Mouse (Mus musculus): Measurements from ENCODE around the gene Nmbr. TPM values are rescaled to one million over a fixed set of nuclear protein-coding genes. Genes with fewer than 3 reads are reported as not detected.
A peak's percentile ranks its signal among the peaks of the same experiment; 100 is the strongest.

The Nmbr gene
- total RNA-seq (2021): not detected
- long read RNA-seq, experiment 1: 0 reads
- long read RNA-seq, experiment 2: 0 reads

GRCm38 (mm10) chr10:14705072-14706066 lies at the start of gene Nmbr, which contains the start of gene Vta1:
TSS of gene Nmbr (plus strand) at chr10:14705591.
TSS of gene Vta1 (minus strand) at chr10:14705560.
- peak; percentile 99 to 100 for DNase-seq

DNA sequence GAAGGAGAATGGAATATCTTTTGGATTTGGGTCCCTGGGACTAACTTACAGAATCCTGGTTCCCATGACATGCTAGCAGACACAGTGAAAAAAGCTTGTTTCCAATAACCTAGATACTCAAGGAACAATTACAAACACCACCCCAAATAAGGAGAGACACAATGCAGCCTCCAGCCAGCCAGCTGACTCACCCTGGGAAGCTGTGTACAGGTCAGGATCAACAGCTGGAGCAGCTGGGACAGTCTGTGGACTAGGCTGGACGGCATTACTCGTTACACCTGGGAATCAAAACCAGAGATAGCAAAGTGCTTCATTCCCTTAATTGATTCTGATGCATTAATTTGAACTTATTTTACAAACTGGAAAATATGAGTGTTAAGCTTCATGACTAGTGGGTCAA lies 44.5 kb upstream of the Nmbr start:
- peak; percentile 23 to 35 for DNase-seq

GRCm38 (mm10) chr10:14666147-14666546 lies 39.2 kb upstream of the Nmbr start:
- DNase-seq: no peak

- DNase-seq: no peak
Measured at GRCm38 (mm10) chr10:14685663-14686062, 19.7 kb upstream of the Nmbr start.

GRCm38 (mm10) chr10:14688785-14689442 lies 16.5 kb upstream of the Nmbr start:
- no peak for DNase-seq

- DNase-seq: no peak
Measured at GRCm38 (mm10) chr10:14690349-14690748, 15.0 kb upstream of the Nmbr start.

DNA sequence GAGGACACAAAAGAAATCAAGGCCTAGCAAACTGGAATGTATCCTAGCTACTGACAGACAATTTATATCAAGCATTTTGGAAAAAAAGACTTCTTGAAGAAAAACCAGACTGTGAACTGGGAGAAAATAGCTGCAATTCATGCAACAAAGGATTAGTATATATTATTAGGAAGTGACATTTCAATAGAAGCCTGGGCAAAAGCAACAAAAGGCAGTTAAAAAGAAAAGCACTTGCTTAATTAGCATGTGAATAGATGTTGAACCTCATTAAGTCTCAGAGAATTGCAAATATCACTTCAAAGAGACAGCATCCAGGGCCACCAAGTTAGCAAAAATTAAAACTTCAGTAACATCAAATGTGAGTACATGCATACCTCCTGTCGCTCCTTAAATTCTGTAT lies 2.2 kb upstream of the Nmbr start:
- no peak for DNase-seq

DNA sequence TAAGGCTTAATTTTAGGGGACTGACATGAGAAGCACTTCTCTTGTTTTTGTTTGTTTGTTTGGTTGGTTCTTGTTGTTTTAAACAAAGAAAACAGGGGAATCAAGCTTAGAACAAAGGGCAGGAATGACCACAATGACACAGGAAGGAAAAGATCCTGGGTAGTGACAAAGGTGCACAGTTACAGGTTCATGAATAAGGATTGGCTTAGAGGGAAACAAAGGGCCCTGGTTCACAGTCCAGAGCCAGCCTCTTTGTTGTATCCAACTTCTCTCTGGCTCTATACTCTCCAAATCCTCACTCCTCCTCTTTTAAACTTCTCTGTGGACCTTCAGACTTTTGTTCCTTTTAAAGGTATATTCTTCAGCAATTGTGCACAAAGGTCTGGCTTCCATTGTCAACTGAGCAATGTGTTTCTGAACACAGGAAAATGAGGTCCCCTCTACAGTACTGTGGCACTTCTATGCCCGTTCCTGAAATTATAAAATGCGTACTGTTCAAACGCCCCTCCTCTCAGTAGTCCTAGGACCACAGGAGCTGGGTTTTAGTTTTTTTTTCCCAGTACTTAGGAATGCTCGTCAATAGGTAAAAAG lies 1.5 kb upstream of the Nmbr start:
- no peak for DNase-seq

GRCm38 (mm10) chr10:14718114-14718513 lies 12.7 kb downstream of the Nmbr start, which contains the start of gene Gje1:
TSS of gene Gje1 (minus strand) at chr10:14718214.
- DNase-seq: no peak

GRCm38 (mm10) chr10:14725671-14726070 lies 20.3 kb downstream of the Nmbr start:
- no peak for DNase-seq

- DNase-seq: peak; percentile 8 to 41
Measured at GRCm38 (mm10) chr10:14734285-14734684, 28.9 kb downstream of the Nmbr start.

DNA sequence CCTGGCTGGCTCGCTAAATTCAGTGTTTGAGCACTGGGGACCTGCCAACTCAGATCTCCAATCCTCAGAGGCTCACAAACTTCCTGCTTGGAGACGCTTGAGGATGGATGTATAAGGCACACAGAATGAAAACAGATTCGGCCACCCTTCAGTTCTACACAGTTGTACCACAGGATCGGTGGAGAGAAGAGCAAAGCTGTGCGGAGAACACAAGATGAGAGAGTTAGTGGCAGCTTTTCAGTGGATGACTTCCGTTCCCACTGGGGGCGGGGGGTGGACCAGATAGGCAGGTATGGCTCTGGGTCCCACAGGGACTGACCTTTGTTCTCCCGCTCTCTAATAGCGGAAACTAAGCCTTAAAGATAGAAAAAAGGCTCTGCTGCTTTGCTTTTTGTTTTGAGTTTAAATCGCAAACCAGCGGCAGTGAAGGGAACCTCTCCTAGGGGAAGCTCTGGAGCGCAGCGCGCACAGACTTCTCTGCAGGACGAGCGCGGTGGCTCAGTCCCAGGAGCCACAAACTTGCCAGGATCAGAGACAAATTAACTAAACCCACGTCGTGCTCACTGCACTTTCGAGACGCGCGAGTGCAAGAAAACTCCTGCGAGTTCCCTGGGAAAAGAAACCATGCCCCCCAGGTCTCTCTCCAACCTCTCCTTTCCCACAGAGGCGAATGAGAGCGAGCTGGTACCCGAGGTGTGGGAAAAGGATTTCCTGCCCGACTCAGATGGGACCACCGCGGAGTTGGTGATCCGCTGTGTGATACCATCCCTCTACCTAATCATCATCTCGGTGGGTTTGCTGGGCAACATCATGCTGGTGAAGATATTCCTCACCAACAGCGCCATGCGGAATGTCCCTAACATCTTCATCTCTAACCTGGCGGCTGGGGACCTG lies 54.5 kb downstream of the Nmbr start:
- no peak for DNase-seq

GRCm38 (mm10) chr10:14760618-14761017 lies 55.2 kb downstream of the Nmbr start:
- no peak for DNase-seq

GRCm38 (mm10) chr10:14770227-14770910 lies 65.0 kb downstream of the Nmbr start:
- no peak for DNase-seq

- DNase-seq: no peak
Measured at GRCm38 (mm10) chr10:14774499-14774898, 69.1 kb downstream of the Nmbr start.

- DNase-seq: no peak
Measured at GRCm38 (mm10) chr10:14789969-14790368, 84.6 kb downstream of the Nmbr start.

DNA sequence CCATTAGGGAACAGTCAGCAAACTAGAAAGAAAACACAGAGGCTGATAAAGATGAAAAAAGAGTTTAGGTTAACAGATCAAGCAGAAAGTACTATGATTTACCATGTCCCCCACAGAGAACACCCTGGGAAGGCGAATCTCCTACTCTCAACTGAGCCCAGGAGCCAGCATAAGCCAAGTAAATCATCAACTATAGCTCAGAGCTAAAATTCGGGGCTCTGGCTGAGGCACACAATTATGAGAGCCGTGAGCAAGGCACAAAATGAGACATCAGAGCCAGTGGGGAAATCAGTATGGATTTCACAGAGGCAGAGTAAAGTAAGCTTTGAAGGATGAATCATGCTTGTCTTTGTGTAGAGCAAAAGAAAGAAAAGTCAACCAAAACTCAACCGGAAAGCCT lies 111.6 kb downstream of the Nmbr start:
- DNase-seq: no peak

All from heart, adult 18-20 months (tissue).